Mouse (Mus musculus) left cerebral cortex, postnatal 10 days (tissue): ENCODE measurements around the gene Tmem163. TPM values are rescaled to one million over a fixed set of nuclear protein-coding genes. Genes with fewer than 3 reads are reported as not detected.

Source experiments
- DNase-seq, 2 experiments: peaks; one replicate each; pipeline ENCODE4 v3.0.0; 2021 to 2022; ENCODE audit warnings: low spot score in 2 of 2, mixed read lengths in 1 of 2; ENCODE audit errors: extremely low spot score in 1 of 2
- intact Hi-C: fragments of 180-260 bp; cut with DNase I; formaldehyde crosslinking; loops from one replicate; pipeline ENCODE4 v1.15.1; 2025
- total RNA-seq, 2 experiments: library from RNA; stranded (reverse); gene quantifications; 2 replicates each; pipeline ENCODE4 v1.2.3; 2021

Tmem163 gene
- total RNA-seq, 2 experiments from 2014 or later: 38.7 to 48.1 TPM

- DNase-seq: no peak
- intact Hi-C loops: no loop called here
Measured at GRCm38 (mm10) chr1:127662385-127663068, 16.8 kb downstream of the Tmem163 start.

GRCm38 (mm10) chr1:127661118-127662012 is 18.0 kb downstream of the Tmem163 start:
- intact Hi-C loops: no loop called here
- DNase-seq: no peak

GRCm38 (mm10) chr1:127651564-127651963 is 27.8 kb downstream of the Tmem163 start:
- intact Hi-C loops: no loop called here
- DNase-seq: no peak

GRCm38 (mm10) chr1:127642976-127643769 is 36.2 kb downstream of the Tmem163 start:
- DNase-seq: no peak
- intact Hi-C loops: no loop called here

- intact Hi-C loops: no loop called here
- no peak for DNase-seq
Measured at GRCm38 (mm10) chr1:127637917-127638316, 41.4 kb downstream of the Tmem163 start.

GRCm38 (mm10) chr1:127627151-127627550 is 52.2 kb downstream of the Tmem163 start:
- intact Hi-C loops: no loop called here
- DNase-seq: no peak

GRCm38 (mm10) chr1:127625577-127626362 is 53.6 kb downstream of the Tmem163 start:
- peak in 1 of 2 experiments; percentile 30 for DNase-seq
- intact Hi-C loops: no loop called here

GRCm38 (mm10) chr1:127622349-127622748 is 57.0 kb downstream of the Tmem163 start:
- no peak for DNase-seq
- intact Hi-C loops: no loop called here

- intact Hi-C loops: no loop called here
- DNase-seq: peak in 1 of 2 experiments; percentile 26
Measured at GRCm38 (mm10) chr1:127619036-127619435, 60.3 kb downstream of the Tmem163 start.

- DNase-seq: no peak
- intact Hi-C loops: no loop called here
Measured at GRCm38 (mm10) chr1:127610378-127610777, 69.0 kb downstream of the Tmem163 start.

- DNase-seq: no peak
Measured at GRCm38 (mm10) chr1:127609814-127610213, 69.5 kb downstream of the Tmem163 start.

GRCm38 (mm10) chr1:127608326-127608725 is 71.0 kb downstream of the Tmem163 start:
- DNase-seq: no peak
- intact Hi-C loops: no loop called here

More at GRCm38 (mm10) chr1:127609814-127610213, 69.5 kb downstream of the Tmem163 start:
- intact Hi-C loops: no loop called here

GRCm38 (mm10) chr1:127603697-127604631 is 75.4 kb downstream of the Tmem163 start:
- intact Hi-C loops: no loop called here
- peak in 1 of 2 experiments; percentile 22 for DNase-seq

GRCm38 (mm10) chr1:127596143-127596542 is 83.2 kb downstream of the Tmem163 start:
- no peak for DNase-seq
- intact Hi-C loops: no loop called here

- no peak for DNase-seq
- intact Hi-C loops: no loop called here
Measured at GRCm38 (mm10) chr1:127595735-127596134, 83.6 kb downstream of the Tmem163 start.

- intact Hi-C loops: no loop called here
- peak in 1 of 2 experiments; percentile 38 for DNase-seq
Measured at GRCm38 (mm10) chr1:127589542-127589941, 89.8 kb downstream of the Tmem163 start.

- intact Hi-C loops: no loop called here
- DNase-seq: no peak
Measured at GRCm38 (mm10) chr1:127587071-127587470, 92.3 kb downstream of the Tmem163 start.
